Mouse (Mus musculus) bone marrow macrophage, adult 2 months (primary cell): ENCODE measurements at regions not wholly inside any gene's neighbourhood (a gene's known extent, or its start where the extent isn't known, plus 50 kb on each side); places are given as distances from the start of the nearest gene placed in this dataset.

Experiments used
- CTCF ChIP-seq: IDR thresholded peaks from 2 replicates; pipeline ENCODE4 v1.5.1; 2012; ENCODE audit warnings: low read depth, mild to moderate bottlenecking, low read length, moderate library complexity
- POLR2A ChIP-seq: IDR thresholded peaks from 2 replicates; pipeline ENCODE4 v1.6.1; 2012; ENCODE audit warnings: mild to moderate bottlenecking, low read depth, low read length, borderline replicate concordance

DNA sequence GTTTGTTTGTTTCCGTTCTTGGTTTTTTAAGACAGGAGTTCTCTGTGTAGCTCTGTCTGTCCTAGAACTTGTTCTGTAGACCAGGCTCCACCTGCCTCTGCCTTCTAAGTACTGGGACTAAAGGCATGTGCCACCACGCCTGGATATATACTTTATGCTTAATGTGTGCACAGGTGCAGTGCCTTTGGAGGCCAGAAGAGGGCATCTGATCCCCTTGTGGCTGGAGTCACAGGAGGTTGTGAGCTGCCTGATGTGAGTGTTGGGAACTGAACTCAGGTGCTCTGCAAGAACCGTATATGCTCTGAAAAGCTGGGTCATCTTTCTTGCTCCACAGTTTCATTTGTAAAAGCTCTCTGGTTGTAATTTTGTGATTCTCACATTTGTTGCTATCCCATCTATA is 100.7 kb downstream of the 9530068E07Rik start:
- TF ChIP-seq CTCF (no peak), POLR2A (no peak)
